8 mouse cellular contexts compared by ENCODE assay signal in the genomic region with DNA sequence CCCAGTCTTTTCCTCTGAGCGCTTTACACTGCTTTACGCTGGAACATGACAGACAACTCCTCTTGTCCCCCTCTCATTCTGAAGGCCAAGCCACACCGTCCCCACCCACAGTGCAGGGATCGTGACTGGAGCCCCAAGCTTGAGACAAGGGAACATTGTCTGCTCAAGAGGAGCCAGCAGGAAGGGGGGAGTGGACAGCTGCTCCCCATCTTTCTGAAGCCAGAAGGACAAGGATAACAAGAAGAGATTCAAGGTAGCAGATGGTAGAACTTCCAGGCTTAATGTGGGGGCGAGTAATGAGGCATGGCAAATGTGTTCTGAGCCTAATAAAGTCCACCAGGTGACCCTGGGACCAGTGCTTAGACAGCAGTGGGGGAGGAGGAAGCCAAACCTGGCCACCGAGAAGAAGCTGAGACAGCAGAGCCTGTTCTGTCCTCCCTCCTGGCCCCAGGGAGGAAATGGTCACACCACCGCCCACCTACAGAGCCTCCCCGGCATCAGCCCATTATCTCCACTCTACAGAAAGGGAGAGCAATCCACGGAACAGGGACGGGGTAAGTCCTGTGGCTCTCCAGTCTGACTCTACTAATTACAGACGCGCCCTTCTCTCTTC. TPM values are rescaled to one million over a fixed set of nuclear protein-coding genes. Genes with fewer than 3 reads are reported as not detected.
DNase-seq lines count a peak whose midpoint lies in the region; ATAC-seq and TF ChIP-seq lines count a peak whose summit lies in the region.

No protein-coding gene starts in this region.

- TF ChIP-seq CTCF in E14TG2a.4 (conservative IDR thresholded peaks at IDR 0.05; ENCODE audit: low read length): no peak

- H3K9me3 ChIP-seq in heart, embryonic 10.5 days: no peaks in the 10 kb centered on the region
- no peaks in the 10 kb centered on the region for H3K9me3 ChIP-seq in E14TG2a.4 (ENCODE audit: low read length)
- no peaks in the 10 kb centered on the region for H3K9me3 ChIP-seq in hindbrain, embryonic 12.5 days (replicated peaks)
- no peaks in the 10 kb centered on the region for H3K9me3 ChIP-seq in limb, embryonic 12.5 days

- H3K4me3 ChIP-seq in heart, embryonic 10.5 days: peak overlapping the region; percentile 87
- 0 out of 2 replicates have a peak overlapping the region, but pooled peaks have one; percentile 29 for H3K4me3 ChIP-seq in E14TG2a.4 (replicated peaks; ENCODE audit: low read length)
- H3K4me3 ChIP-seq in hindbrain, embryonic 12.5 days: peak overlapping the region; percentile 55
- peak overlapping the region; percentile 95 for H3K4me3 ChIP-seq in limb, embryonic 12.5 days (replicated peaks)

- intact Hi-C loops in heart, postnatal 36 days (cut with DNase I): no loop called here

- WGBS in heart, embryonic 10.5 days: 15% methylated on average over 12 of the region's 12 CpGs
- WGBS in hindbrain, embryonic 12.5 days: 20% methylated on average over 12 of the region's 12 CpGs
- WGBS in limb, embryonic 12.5 days: 21% methylated on average over 12 of the region's 12 CpGs

- H3K4me1 ChIP-seq in heart, embryonic 10.5 days: peaks cover 100% of the 10 kb centered on the region
- H3K4me1 ChIP-seq in E14TG2a.4 (replicated peaks; ENCODE audit: low read depth, low read length): peaks cover 85% of the 10 kb centered on the region
- H3K4me1 ChIP-seq in hindbrain, embryonic 12.5 days: peaks cover 85% of the 10 kb centered on the region
- H3K4me1 ChIP-seq in limb, embryonic 12.5 days (replicated peaks): peaks cover 92% of the 10 kb centered on the region

- H3K36me3 ChIP-seq in heart, embryonic 10.5 days: peaks cover 38% of the 10 kb centered on the region
- peaks cover 80% of the 10 kb centered on the region for H3K36me3 ChIP-seq in E14TG2a.4 (ENCODE audit: insufficient read depth, low read length)
- H3K36me3 ChIP-seq in hindbrain, embryonic 12.5 days: peaks cover 4% of the 10 kb centered on the region; the same call in 1 of the 2 replicates
- peaks cover 61% of the 10 kb centered on the region for H3K36me3 ChIP-seq in limb, embryonic 12.5 days

- ATAC-seq in hindbrain, embryonic 12.5 days (ENCODE audit: low FRiP score): peak; percentile 33; the same call in 1 of the 2 replicates
- ATAC-seq in limb, embryonic 12.5 days (ENCODE audit: insufficient number of reproducible peaks, insufficient read depth, low FRiP score, low TSS enrichment, low read depth): no peak
- ATAC-seq in inflammation-experienced regulatory T-cells, adult 6 months: no peak

- peak overlapping the region; percentile 82 for H3K27ac ChIP-seq in heart, embryonic 10.5 days
- H3K27ac ChIP-seq in hindbrain, embryonic 12.5 days: 0 out of 2 replicates have a peak overlapping the region, but pooled peaks have one; percentile 19
- H3K27ac ChIP-seq in limb, embryonic 12.5 days: 0 out of 2 replicates have a peak overlapping the region, but pooled peaks have one; percentile 18

- H3K27me3 ChIP-seq in heart, embryonic 10.5 days (ENCODE audit: insufficient read depth, poor library complexity, severe bottlenecking): no peaks in the 10 kb centered on the region
- peaks cover 44% of the 10 kb centered on the region for H3K27me3 ChIP-seq in E14TG2a.4 (ENCODE audit: insufficient read depth, low read length)
- peaks cover 9% of the 10 kb centered on the region for H3K27me3 ChIP-seq in hindbrain, embryonic 12.5 days
- no peaks in the 10 kb centered on the region for H3K27me3 ChIP-seq in limb, embryonic 12.5 days

- peak overlapping the region; percentile 23; the same call in 1 of the 2 replicates for H3K9ac ChIP-seq in hindbrain, embryonic 12.5 days
- peak overlapping the region; percentile 97 for H3K9ac ChIP-seq in limb, embryonic 12.5 days (replicated peaks)

- no peak for DNase-seq in heart, embryonic 10.5 days (ENCODE audit: low spot score)
- no peak for DNase-seq in heart, postnatal 36 days
- DNase-seq in thymus, adult 18-20 months: no peak
- DNase-seq in Muller cell, postnatal 12 days (ENCODE audit: inconsistent ontology term): no peak

- H3K4me2 ChIP-seq in hindbrain, embryonic 12.5 days (replicated peaks): peak overlapping the region; percentile 57
- H3K4me2 ChIP-seq in limb, embryonic 12.5 days: peak overlapping the region; percentile 98

RNA-seq across cellular contexts. Expression of gene Arhgef17, which starts 5.5 kb away (rescaled TPM):
- 7.9 and 10.1 TPM in 2 replicates for polyA plus RNA-seq in heart, embryonic 10.5 days (2016; fragmentation: Nextera tagmentation; extraction: Ambion mirVana)
- 10 to 100 TPM; 24.3 to 29.9 TPM for total RNA-seq in heart, postnatal 36 days (2021)
- 9.1 and 9.6 TPM in 2 replicates for polyA plus RNA-seq in hindbrain, embryonic 12.5 days (2016; fragmentation: Nextera tagmentation; extraction: Ambion mirVana)
- 8.3 and 11.1 TPM in 2 replicates for polyA plus RNA-seq in limb, embryonic 12.5 days (2016; fragmentation: Nextera tagmentation; extraction: Ambion mirVana)
- polyA plus RNA-seq in inflammation-experienced regulatory T-cells, adult 6 months (2017; shearing (Covaris generic)): not detected

RNA-seq across cellular contexts. Expression of gene P2ry6, which starts 48.0 kb away (rescaled TPM):
- 0.97 and 1.2 TPM in 2 replicates for polyA plus RNA-seq in heart, embryonic 10.5 days (2016; fragmentation: Nextera tagmentation; extraction: Ambion mirVana)
- 1 to 10 TPM; 4.3 to 4.7 TPM for total RNA-seq in heart, postnatal 36 days (2021)
- polyA plus RNA-seq in hindbrain, embryonic 12.5 days (2016; fragmentation: Nextera tagmentation; extraction: Ambion mirVana): 2.8 and 3.1 TPM in 2 replicates
- 2.0 and 3.0 TPM in 2 replicates for polyA plus RNA-seq in limb, embryonic 12.5 days (2016; fragmentation: Nextera tagmentation; extraction: Ambion mirVana)
- polyA plus RNA-seq in inflammation-experienced regulatory T-cells, adult 6 months (2017; shearing (Covaris generic)): under 1 TPM in 1 of 3 experiments, not detected in 2; 0.60 TPM

Comparison
In these comparisons a context has a peak if more than half of its experiments do, and no peak if none do; other contexts are left out.
1. H3K27ac ChIP-seq: peak in every context shown above with its lines; median percentile 82 in heart, embryonic 10.5 days; 19 in hindbrain, embryonic 12.5 days; 18 in limb, embryonic 12.5 days.
2. H3K4me3 ChIP-seq: peak in every context shown above with its lines; median percentile 95 in limb, embryonic 12.5 days; 87 in heart, embryonic 10.5 days; 55 in hindbrain, embryonic 12.5 days; 29 in E14TG2a.4.